Mouse (Mus musculus): ENCODE data around the gene Olfr209.

- TF ChIP-seq CTCF (IDR thresholded peaks at IDR 0.05; ENCODE audit: low read depth) (no peak), EP300 (IDR thresholded peaks at IDR 0.05; ENCODE audit: low read depth) (no peak)
These were observed 45.6 kb downstream of the Olfr209 start, which contains the start of gene Olfr204 for GRCm38 (mm10) chr16:59318148-59318547.
